Mouse (Mus musculus): ENCODE results near the gene Dtnb. TPM values are rescaled to one million over a fixed set of nuclear protein-coding genes. Genes with fewer than 3 reads are reported as not detected.

The Dtnb gene
- polyA plus RNA-seq, 1 experiment from 2014 or later: 32.0 TPM

DNA sequence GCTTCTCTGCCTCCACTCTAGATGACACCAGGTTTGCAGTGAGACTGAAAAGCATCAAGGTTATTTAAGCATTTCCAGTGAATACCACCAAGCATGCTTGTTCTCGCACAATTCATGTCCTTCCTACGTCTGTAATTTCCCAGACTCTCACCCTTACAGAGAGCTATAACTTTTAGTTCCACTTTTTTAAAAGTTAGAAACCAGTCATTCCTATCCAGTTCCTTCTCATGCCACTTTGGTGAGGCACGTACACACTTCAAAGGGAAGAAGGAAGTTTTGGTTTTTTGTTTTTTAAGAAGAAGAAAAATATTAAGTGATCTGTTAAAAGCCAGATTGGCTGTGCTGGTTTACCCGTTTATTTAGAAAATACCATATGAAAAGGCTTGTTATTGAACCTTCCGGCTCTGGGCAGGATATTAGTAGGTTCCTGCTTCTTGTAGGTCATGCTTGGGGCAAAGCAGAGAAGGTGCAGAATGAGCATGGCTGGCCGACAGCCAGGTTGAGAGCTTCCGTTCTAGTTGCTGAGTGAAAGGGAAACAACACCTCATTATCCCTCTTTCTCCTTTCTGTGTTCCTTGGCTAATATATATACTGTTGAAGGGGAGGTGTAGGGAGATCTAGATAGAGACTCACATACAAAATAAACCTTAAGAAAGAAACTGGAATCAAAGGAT lies 173.4 kb downstream of the Dtnb start:
- WGBS: 31% methylated on average over 7 of the region's 7 CpGs
- Histone ChIP-seq H3K4me1 (peaks cover 10% of the 10 kb centered on the region; the same call in 1 of the 2 replicates), H3K27me3 (no peaks in the 10 kb centered on the region), H3K9me3 (no peaks in the 10 kb centered on the region), H3K27ac (0 out of 2 replicates have a peak overlapping the region, but pooled peaks have one; percentile 7), H3K9ac (no peak overlapping the region), H3K36me3 (no peaks in the 10 kb centered on the region), H3K4me3 (no peak overlapping the region), H3K4me2 (no peak overlapping the region)
- no peak for ATAC-seq (ENCODE audit: borderline replicate concordance, extremely low read depth, low FRiP score, low TSS enrichment)

DNA sequence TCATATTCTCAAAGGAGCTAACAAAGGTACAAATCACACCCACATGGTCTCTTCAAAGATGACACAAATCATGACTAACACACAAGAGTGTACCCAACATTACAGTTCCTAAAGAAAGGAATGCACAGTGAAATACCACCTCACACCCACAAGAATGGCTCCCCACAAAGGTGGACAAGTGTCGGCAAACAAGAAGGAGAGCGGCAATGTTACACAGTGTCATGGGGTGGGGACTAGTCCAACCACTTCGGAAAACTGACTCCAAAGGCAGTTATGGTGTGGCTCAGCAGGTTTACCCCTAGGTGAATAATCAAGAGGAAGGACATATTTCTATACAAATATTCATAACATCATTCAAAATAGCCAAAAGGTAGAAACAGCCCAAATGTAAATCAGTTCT lies 174.2 kb downstream of the Dtnb start:
- no peak overlapping the region for H3K27ac ChIP-seq
- no peak overlapping the region for H3K9ac ChIP-seq
- H3K4me1 ChIP-seq: peaks cover 10% of the 10 kb centered on the region; the same call in 1 of the 2 replicates
- H3K9me3 ChIP-seq: no peaks in the 10 kb centered on the region
- WGBS: 68% methylated on average over 3 of the region's 3 CpGs
- H3K4me2 ChIP-seq: no peak overlapping the region
- ATAC-seq (ENCODE audit: borderline replicate concordance, extremely low read depth, low FRiP score, low TSS enrichment): peak; percentile 46; the same call in 1 of the 2 replicates
- H3K36me3 ChIP-seq: no peaks in the 10 kb centered on the region
- H3K27me3 ChIP-seq: no peaks in the 10 kb centered on the region
- H3K4me3 ChIP-seq: no peak overlapping the region

GRCm38 (mm10) chr12:3747583-3747982 lies 175.4 kb downstream of the Dtnb start:
- peaks cover 10% of the 10 kb centered on the region; the same call in 1 of the 2 replicates for H3K4me1 ChIP-seq
- 85% methylated on average over 4 of the region's 4 CpGs for WGBS
- no peak overlapping the region for H3K4me2 ChIP-seq
- H3K9ac ChIP-seq: no peak overlapping the region
- H3K36me3 ChIP-seq: no peaks in the 10 kb centered on the region
- H3K27me3 ChIP-seq: no peaks in the 10 kb centered on the region
- no peak for ATAC-seq (ENCODE audit: borderline replicate concordance, extremely low read depth, low FRiP score, low TSS enrichment)
- no peaks in the 10 kb centered on the region for H3K9me3 ChIP-seq
- no peak overlapping the region for H3K4me3 ChIP-seq
- no peak overlapping the region for H3K27ac ChIP-seq

DNA sequence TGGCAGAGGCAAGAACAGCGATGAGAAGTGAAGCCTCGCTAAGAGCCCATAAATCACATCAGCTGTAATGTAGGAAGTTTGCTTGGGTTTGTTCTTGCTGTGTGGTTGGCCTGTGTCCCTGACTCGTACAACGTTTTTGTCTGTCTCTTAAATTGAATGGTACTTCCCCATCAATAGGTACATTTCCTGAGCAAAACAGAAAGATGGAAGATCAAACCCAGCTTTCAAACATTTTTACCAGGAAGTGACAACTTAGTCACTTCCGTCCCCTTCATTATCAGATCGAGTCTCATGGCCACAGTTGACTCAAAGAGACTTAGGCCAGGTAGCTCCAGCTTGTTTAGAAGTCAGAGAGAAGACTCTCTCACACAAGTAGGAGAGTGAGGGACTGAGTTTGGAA lies 183.3 kb downstream of the Dtnb start:
- Histone ChIP-seq H3K4me2 (no peak overlapping the region), H3K4me1 (no peaks in the 10 kb centered on the region), H3K9ac (no peak overlapping the region), H3K27me3 (no peaks in the 10 kb centered on the region), H3K36me3 (no peaks in the 10 kb centered on the region), H3K4me3 (no peak overlapping the region), H3K9me3 (no peaks in the 10 kb centered on the region), H3K27ac (no peak overlapping the region)
- ATAC-seq (ENCODE audit: borderline replicate concordance, extremely low read depth, low FRiP score, low TSS enrichment): no peak
- 62% methylated on average over 6 of the region's 6 CpGs for WGBS

- H3K9me3 ChIP-seq: no peaks in the 10 kb centered on the region
- H3K4me2 ChIP-seq: no peak overlapping the region
- no peak overlapping the region for H3K9ac ChIP-seq
- no peak overlapping the region for H3K4me3 ChIP-seq
- no peaks in the 10 kb centered on the region for H3K36me3 ChIP-seq
- no peaks in the 10 kb centered on the region for H3K4me1 ChIP-seq
- no peak for ATAC-seq (ENCODE audit: borderline replicate concordance, extremely low read depth, low FRiP score, low TSS enrichment)
- H3K27ac ChIP-seq: no peak overlapping the region
- WGBS: 91% methylated on average over 3 of the region's 3 CpGs
- H3K27me3 ChIP-seq: no peaks in the 10 kb centered on the region
These were observed 184.0 kb downstream of the Dtnb start for GRCm38 (mm10) chr12:3756216-3756615.

- Histone ChIP-seq H3K4me2 (no peak overlapping the region), H3K9me3 (no peaks in the 10 kb centered on the region), H3K9ac (no peak overlapping the region), H3K27me3 (no peaks in the 10 kb centered on the region), H3K27ac (no peak overlapping the region), H3K4me3 (no peak overlapping the region), H3K4me1 (no peaks in the 10 kb centered on the region), H3K36me3 (no peaks in the 10 kb centered on the region)
- WGBS: 64% methylated on average over 3 of the region's 3 CpGs
- no peak for ATAC-seq (ENCODE audit: borderline replicate concordance, extremely low read depth, low FRiP score, low TSS enrichment)
These were observed 185.9 kb downstream of the Dtnb start for GRCm38 (mm10) chr12:3758127-3758526.

DNA sequence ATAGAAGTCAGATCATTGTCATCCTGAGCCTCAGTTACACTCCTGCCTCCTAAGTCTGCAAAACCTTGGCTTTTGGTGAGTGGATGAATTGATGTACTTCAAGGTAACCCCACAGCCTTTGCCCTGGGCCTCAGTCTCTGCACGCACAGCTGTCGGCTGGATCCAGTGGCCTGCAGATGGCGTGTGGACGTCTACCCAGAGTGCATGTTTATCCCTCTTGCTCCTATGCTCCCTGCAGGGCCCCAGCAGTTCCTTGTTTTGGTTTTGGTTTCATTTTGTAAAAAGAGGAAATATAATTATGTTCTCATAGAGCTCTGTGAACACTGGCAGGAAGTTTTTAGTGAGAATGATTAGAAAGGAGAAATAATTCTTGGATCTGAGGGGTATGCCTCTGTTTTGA lies 187.2 kb downstream of the Dtnb start:
- H3K4me1 ChIP-seq: 0 out of 2 replicates have a peak, but pooled peaks cover 2% of the 10 kb centered on the region
- WGBS: 12% methylated on average over 4 of the region's 4 CpGs
- H3K27me3 ChIP-seq: no peaks in the 10 kb centered on the region
- H3K9ac ChIP-seq: no peak overlapping the region
- no peaks in the 10 kb centered on the region for H3K36me3 ChIP-seq
- peak overlapping the region; percentile 46; the same call in 1 of the 2 replicates for H3K27ac ChIP-seq
- no peak overlapping the region for H3K4me2 ChIP-seq
- no peaks in the 10 kb centered on the region for H3K9me3 ChIP-seq
- ATAC-seq (ENCODE audit: borderline replicate concordance, extremely low read depth, low FRiP score, low TSS enrichment): peak; percentile 80; the same call in 1 of the 2 replicates
- no peak overlapping the region for H3K4me3 ChIP-seq

DNA sequence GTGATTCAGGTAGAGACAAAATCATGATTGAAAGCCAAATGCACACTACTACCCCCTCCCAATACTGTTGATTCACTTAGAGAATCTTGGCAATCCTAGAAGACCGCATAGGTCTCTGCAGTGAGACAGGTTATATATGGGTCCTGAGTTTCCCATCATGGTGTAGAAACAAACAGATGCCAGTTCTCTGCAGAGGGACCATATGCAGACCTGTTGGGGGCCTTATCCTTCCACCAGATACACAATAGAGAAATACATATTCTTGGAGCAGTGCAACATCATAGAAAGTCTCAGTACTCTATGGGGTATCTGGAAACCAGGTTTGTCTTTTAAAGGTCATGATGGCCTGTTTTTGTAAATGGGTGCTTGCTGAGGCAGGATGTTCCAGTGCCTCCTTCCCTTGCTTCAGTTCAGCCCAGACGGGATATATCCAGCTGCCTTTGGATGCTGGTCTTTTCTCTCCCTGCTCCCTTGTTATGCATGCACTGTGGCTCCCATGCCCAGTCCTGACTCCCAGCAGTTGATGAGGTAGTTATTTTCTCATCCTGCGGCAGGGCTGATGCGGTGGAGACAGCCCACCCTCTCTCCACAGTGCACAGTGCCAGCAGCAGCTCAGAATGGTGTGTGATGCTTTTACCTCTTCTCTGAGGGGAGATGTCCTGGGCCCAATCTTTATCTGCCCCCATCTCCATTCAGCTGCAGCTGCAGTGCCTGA lies 188.9 kb downstream of the Dtnb start:
- Histone ChIP-seq H3K9ac (no peak overlapping the region), H3K4me1 (0 out of 2 replicates have a peak, but pooled peaks cover 4% of the 10 kb centered on the region), H3K27ac (no peak overlapping the region), H3K4me2 (no peak overlapping the region), H3K4me3 (no peak overlapping the region), H3K9me3 (no peaks in the 10 kb centered on the region), H3K36me3 (no peaks in the 10 kb centered on the region), H3K27me3 (no peaks in the 10 kb centered on the region)
- 80% methylated on average over 4 of the region's 4 CpGs for WGBS
- ATAC-seq (ENCODE audit: borderline replicate concordance, extremely low read depth, low FRiP score, low TSS enrichment): no peak

GRCm38 (mm10) chr12:3761591-3762295 lies 189.6 kb downstream of the Dtnb start:
- no peak overlapping the region for H3K27ac ChIP-seq
- no peak for ATAC-seq (ENCODE audit: borderline replicate concordance, extremely low read depth, low FRiP score, low TSS enrichment)
- H3K4me2 ChIP-seq: no peak overlapping the region
- H3K36me3 ChIP-seq: no peaks in the 10 kb centered on the region
- H3K4me1 ChIP-seq: 0 out of 2 replicates have a peak, but pooled peaks cover 4% of the 10 kb centered on the region
- H3K9ac ChIP-seq: no peak overlapping the region
- no peak overlapping the region for H3K4me3 ChIP-seq
- no peaks in the 10 kb centered on the region for H3K27me3 ChIP-seq
- H3K9me3 ChIP-seq: no peaks in the 10 kb centered on the region
- WGBS: 63% methylated on average over 6 of the region's 6 CpGs

- Histone ChIP-seq H3K9ac (no peak overlapping the region), H3K9me3 (no peaks in the 10 kb centered on the region), H3K36me3 (no peaks in the 10 kb centered on the region), H3K27ac (no peak overlapping the region), H3K4me1 (0 out of 2 replicates have a peak, but pooled peaks cover 4% of the 10 kb centered on the region), H3K4me3 (no peak overlapping the region), H3K27me3 (no peaks in the 10 kb centered on the region), H3K4me2 (no peak overlapping the region)
- 51% methylated on average over 3 of the region's 3 CpGs for WGBS
- ATAC-seq (ENCODE audit: borderline replicate concordance, extremely low read depth, low FRiP score, low TSS enrichment): no peak
These were observed 192.1 kb downstream of the Dtnb start for GRCm38 (mm10) chr12:3764191-3764804.

- H3K27me3 ChIP-seq: no peaks in the 10 kb centered on the region
- WGBS: 73% methylated on average over 8 of the region's 8 CpGs
- H3K9ac ChIP-seq: no peak overlapping the region
These were observed 195.2 kb downstream of the Dtnb start for GRCm38 (mm10) chr12:3767360-3767759.

More at GRCm38 (mm10) chr12:3767360-3767759, 195.2 kb downstream of the Dtnb start:
- no peaks in the 10 kb centered on the region for H3K36me3 ChIP-seq
- 0 out of 2 replicates have a peak, but pooled peaks cover 4% of the 10 kb centered on the region for H3K4me1 ChIP-seq
- H3K27ac ChIP-seq: no peak overlapping the region
- no peak overlapping the region for H3K4me3 ChIP-seq
- no peak overlapping the region for H3K4me2 ChIP-seq
- H3K9me3 ChIP-seq: no peaks in the 10 kb centered on the region
- ATAC-seq (ENCODE audit: borderline replicate concordance, extremely low read depth, low FRiP score, low TSS enrichment): no peak
